Mouse (Mus musculus) activated CD4-positive, CD25-positive, alpha-beta regulatory T cell (primary cell): Measurements from ENCODE around the gene Ica1l. TPM values are rescaled to one million over a fixed set of nuclear protein-coding genes. Genes with fewer than 3 reads are reported as not detected.

ENCODE experiments used
- polyA plus RNA-seq, 2 experiments: library from polyadenylated mRNA; unstranded; fragments of 100-300 nt; shearing (Covaris generic); gene quantifications; one replicate each; pipeline ENCODE4 v1.2.1; 2017

Gene Ica1l
- 1 to 10 TPM in 1 of 2 experiments, under 1 TPM in 1; 0.54 to 6.6 TPM for polyA plus RNA-seq

DNA sequence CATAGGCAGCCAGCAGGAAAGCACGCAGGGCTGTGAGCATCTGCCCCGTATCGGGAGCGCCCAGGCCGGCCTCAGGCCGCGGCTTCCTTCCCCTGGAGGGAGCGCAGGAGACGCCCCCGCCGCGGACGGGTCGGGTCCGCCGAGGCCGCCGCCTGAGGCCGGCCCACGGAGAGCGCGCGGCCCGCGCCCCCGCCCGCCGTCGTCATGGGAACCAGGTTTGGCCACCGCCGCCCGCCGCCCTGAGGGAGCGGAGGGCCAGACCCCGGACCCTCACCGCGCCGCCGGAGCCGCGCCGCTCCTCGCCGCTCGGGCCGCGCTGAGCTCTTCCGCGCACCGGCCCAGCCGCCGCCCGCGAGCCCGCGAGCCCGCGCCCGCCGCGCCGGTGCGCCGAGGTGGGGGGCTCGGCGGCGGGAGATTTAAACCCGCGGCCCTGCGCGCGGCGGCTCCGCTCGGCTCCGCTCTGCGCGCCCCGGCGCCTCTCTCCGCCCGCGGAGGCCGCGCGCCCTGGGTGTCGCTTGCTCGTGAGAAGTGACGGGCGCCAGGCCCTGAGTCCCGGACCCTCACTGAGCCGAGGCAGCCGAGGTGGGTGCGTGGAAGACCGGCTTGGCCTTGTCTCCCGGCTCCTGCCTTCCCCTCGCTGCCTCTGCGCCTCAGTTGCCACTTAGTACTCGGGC, at the start of gene Ica1l:
TSS of gene Ica1l (minus strand) at position 389 of the 674 bp plus-strand sequence.

Other genes starting within 250 kb of the Ica1l start
- 10 to 100 TPM; 31.2 to 44.4 TPM for gene Fam117b, start 130.2 kb downstream of the Ica1l start, polyA plus RNA-seq
- 1 to 10 TPM; 2.9 to 6.5 TPM for gene Carf, start 55.1 kb upstream of the Ica1l start, polyA plus RNA-seq
- gene Wdr12, start 55.5 kb upstream of the Ica1l start, polyA plus RNA-seq: 10 to 100 TPM; 29.4 to 53.4 TPM
- 1 to 10 TPM; 6.0 to 9.1 TPM for gene Nbeal1, start 137.4 kb upstream of the Ica1l start, polyA plus RNA-seq